Mouse (Mus musculus): ENCODE data around the gene Zfp362.

The Zfp362 gene

GRCm38 (mm10) chr4:128806043-128806826 is at the start of gene Zfp362:
Gene Zfp362 (minus strand): TSS chr4:128806045.
- no peak for DNase-seq (ENCODE audit: low read depth, low spot score)

DNA sequence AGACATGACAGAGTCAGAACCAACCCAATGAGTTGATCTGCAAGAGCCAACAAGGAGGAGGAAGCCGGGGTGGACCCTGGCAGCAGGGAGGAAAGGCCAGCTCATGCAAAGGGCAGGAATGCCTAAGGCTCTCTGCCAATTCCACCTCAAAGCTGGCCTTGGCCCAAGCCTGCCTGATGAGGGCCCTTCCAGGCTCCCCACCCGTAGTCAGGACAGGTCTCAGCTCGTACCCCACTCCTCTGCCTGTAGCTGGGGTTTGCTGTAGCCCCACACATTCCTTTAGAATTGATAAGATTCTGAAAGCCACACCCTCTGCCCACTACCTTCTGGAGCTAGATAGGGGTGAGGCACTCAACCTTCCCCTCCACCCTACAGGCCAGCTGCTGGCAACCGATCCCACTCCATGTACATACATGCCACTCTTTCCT is 49.8 kb upstream of the Zfp362 start:
- no peak for DNase-seq (ENCODE audit: low read depth, low spot score)

- DNase-seq (ENCODE audit: low read depth, low spot score), result no peak
Measured at GRCm38 (mm10) chr4:128853117-128853516, 47.3 kb upstream of the Zfp362 start.

GRCm38 (mm10) chr4:128852266-128852887 is 46.5 kb upstream of the Zfp362 start:
- DNase-seq (ENCODE audit: low read depth, low spot score), result no peak

- DNase-seq (ENCODE audit: low read depth, low spot score), result no peak
Measured at GRCm38 (mm10) chr4:128849686-128850085, 43.8 kb upstream of the Zfp362 start.

DNA sequence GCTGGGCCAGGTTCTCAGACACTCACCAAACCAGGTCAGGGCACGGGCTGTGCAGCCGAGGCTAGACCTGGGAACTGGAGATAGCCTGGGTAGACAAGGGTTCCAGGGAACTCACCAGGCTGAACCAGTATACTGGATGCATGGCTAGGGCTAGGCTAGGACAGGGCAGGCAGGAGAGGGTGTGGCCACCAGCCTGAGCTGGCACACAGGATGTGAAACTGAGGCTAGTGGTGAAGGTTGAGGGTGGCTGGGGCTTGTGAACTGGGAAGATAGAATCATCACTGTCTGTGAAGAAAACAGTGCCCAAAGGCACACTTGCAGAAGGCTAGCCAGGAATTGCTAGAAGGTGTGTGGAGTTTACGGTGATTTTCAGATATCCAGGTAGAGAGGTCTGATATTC is 43.1 kb upstream of the Zfp362 start:
- DNase-seq (ENCODE audit: low read depth, low spot score), result no peak

- no peak for DNase-seq (ENCODE audit: low read depth, low spot score)
Measured at GRCm38 (mm10) chr4:128845367-128845973, 39.6 kb upstream of the Zfp362 start.

DNA sequence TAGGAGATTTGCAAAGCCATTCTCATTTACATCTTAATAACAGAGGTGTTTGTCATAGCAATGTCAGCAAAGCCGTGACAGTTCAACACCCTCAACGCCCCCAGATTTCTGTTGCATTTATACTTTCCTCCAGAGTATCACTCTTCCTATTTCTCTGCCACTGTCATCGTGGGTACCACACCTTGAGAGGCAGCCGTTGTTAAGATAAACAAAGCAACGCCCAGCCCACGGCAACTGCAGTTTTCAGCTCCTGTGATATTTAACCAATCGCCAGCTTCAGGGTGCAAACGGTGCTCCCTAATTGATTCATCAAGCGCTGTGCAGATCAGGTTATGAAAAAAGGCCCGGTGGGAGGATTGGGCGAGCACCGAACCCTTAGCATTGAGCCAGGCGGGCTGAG is 38.7 kb upstream of the Zfp362 start:
- no peak for DNase-seq (ENCODE audit: low read depth, low spot score)

DNA sequence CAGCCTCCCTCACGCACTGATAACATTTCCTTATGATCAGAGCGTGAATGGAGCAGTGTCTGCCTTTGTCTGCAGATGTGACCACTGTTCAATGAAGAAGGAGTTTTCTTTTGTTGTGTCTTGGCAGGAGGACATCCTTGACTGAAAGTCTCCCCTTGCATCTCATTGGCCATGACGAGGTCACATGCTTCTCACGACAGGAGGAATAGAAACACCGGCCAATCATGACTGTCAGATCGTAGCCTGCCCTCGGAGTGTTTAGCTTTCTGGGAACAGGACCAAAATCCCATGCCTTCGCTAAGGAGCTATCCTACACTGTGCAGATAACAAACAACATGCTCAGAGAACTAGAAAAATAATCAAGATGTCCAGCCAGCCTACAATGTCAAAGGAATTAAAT is 35.4 kb upstream of the Zfp362 start:
- DNase-seq (ENCODE audit: low read depth, low spot score), result no peak

GRCm38 (mm10) chr4:128839811-128840738 is 34.2 kb upstream of the Zfp362 start:
- peak; percentile 27 for DNase-seq (ENCODE audit: low read depth, low spot score)

GRCm38 (mm10) chr4:128838202-128838601 is 32.4 kb upstream of the Zfp362 start:
- DNase-seq (ENCODE audit: low read depth, low spot score), result no peak

DNA sequence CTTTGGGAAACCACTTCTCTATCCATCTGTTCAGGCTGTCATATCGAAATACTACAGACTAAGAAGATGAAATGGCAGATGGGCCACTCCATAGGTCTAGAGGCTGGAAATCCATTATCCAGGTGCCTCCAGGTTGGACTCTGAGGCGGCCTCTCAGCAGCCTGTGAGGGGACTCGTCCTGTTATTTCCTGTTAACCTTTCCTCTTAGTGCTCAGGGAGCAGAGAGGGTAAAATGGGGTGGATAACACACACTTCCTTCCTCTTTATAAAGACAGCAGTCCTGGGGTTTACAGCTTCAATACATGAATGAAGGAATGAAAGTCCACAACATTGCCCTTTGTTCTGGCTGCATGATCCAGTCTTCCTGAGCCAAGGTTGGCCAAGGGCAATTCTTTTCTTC is 18.3 kb upstream of the Zfp362 start:
- DNase-seq (ENCODE audit: low read depth, low spot score), result no peak

DNA sequence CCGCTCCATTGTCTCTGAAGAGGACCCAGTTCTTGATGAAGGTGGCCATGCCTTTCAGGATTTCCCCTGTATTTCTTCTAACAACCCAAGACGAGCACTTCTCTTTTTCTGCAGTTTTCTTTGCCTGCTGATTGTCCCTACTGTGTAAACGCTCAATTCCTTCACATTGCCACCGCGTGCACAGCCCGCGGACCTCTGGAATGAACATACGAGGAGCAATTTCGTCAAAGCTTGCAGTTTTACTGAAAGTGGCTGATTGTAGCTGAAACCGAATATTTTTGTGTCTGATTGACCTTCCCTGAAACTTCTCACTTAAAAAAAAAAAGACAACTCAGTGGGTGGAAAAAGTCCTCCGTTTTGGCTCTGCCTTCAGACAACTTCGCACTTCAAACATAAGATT is 14.7 kb upstream of the Zfp362 start:
- DNase-seq (ENCODE audit: low read depth, low spot score), result no peak

DNA sequence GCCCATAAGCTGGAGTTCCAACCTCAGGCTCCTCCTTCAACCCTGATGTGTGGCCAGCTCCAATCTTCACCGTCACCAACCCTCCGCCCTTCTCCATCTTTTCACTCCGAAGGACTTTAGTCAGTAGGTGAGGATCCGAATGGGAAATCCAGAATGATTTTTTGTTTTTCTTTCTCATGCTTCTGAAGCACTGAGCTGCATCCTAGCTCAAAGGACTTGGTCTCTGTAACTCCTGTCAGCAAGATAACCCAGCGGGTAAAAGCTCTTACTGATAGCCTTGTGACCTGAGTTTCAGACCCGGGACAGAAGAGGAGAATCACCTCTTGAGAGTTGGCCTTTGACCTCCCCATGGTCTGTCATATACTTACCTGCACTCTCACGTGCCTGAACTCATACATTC is 11.2 kb upstream of the Zfp362 start:
- DNase-seq (ENCODE audit: low read depth, low spot score), result no peak

DNA sequence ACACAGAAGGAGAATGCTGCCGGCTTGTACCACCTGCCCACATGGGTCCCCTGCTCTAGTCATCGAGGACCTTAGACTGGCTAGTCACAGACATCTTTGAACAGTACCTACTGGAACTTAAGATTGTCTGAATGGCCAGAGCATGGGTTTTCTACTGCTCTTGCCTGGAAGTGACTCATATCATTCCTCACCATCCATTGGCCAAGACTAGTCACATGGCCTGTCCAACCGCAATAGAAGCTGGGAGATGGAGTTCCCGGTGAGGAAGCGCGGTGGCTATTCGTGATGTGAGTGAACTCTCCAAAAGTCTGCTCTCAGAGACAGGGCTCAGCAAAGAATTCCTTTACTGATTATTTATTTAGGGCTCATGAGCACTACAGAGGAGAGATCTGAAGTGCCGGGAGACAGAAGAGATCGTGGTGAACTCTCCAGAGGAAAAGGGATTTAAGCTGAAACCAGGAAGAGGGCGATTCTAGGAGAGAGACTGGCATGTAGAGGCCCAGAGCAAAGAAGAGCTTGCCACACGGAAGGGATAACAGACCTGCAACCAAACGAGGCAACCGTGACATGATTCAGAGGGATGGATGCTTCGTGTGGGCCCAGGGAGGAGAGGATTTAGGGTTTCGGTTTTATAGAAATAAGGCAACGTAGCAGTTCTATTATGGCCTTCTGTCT is 5.7 kb upstream of the Zfp362 start:
- peak; percentile 74 for DNase-seq (ENCODE audit: low read depth, low spot score)

- DNase-seq (ENCODE audit: low read depth, low spot score), result peak; percentile 46
Measured at GRCm38 (mm10) chr4:128806827-128807179, 958 bp upstream of the Zfp362 start.

GRCm38 (mm10) chr4:128805150-128806042 is 449 bp downstream of the Zfp362 start:
- DNase-seq (ENCODE audit: low read depth, low spot score), result no peak

GRCm38 (mm10) chr4:128804426-128805149 is 1.3 kb downstream of the Zfp362 start:
- DNase-seq (ENCODE audit: low read depth, low spot score), result no peak

GRCm38 (mm10) chr4:128803569-128803968 is 2.3 kb downstream of the Zfp362 start:
- DNase-seq (ENCODE audit: low read depth, low spot score), result no peak
